Mouse (Mus musculus): ENCODE results near the gene Efna3.

The Efna3 gene

DNA sequence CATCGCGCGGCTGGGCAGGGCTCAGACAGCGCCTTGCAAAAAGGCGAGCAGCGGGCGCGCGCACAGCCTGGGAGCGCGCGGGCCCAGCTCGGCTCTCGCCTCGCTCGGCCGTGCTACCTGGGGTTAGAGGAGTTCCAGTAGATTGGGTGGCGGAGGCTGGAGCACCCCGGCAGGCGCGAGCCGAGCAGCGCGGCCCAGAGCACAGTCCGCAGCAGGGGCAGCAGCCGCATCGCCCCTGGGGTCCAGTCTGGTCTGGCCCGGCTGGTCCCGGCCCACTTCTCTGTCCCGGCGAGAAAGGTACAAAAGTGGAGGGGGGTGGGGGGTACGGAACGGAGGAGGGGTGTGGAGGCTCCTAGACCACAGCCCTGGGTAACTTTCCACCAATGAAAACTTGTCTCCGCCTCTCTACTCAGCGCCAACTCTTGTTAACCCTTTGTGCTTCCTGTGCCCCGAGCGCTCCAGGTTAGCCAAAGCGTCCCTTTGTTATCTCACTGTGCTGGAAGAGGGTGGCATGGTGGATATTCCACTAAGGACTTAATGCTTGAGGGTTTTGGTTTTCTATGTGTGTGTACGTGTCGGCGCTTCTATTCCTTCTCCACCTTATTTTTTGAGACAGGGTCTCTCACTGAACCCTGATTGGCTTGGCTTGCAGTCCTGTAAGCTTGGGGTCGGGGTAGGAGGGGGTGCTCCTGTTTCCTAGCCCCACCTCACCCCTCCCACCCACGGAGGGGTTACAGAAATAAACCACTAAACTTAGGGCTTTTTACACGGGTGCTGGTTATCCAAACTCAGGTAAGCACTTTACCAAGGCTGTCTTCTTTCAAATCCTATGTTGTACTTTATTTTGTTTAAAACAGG is 15.2 kb upstream of the Efna3 start, which contains the start of gene Efna4:
Efna4 (minus strand) TSS at position 308 of the 858 bp plus-strand sequence.
- DNase-seq: peak; percentile 70 to 78

GRCm38 (mm10) chr3:89337062-89337720 is 14.4 kb upstream of the Efna3 start:
- DNase-seq: no peak

DNA sequence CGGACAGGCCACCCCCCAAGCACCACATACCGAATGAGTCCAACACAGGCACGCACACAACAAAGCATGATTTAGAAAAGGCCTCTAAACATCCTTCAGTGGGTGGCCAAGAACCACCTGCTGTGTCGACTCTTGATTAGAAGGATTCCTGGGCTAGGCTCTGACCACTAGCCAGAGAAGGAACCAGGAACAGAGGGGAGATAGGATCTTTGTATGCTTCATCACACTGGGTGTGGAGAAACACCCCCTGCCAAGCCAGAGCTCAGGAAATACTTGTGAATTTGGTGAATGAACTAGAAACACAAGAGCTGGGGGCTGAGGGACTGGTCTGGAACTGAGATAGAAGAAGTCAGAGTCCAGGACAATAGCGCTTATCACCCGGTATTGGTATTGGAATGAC is 13.8 kb upstream of the Efna3 start:
- DNase-seq: no peak

- DNase-seq: no peak
Measured at GRCm38 (mm10) chr3:89333053-89333452, 10.3 kb upstream of the Efna3 start.

DNA sequence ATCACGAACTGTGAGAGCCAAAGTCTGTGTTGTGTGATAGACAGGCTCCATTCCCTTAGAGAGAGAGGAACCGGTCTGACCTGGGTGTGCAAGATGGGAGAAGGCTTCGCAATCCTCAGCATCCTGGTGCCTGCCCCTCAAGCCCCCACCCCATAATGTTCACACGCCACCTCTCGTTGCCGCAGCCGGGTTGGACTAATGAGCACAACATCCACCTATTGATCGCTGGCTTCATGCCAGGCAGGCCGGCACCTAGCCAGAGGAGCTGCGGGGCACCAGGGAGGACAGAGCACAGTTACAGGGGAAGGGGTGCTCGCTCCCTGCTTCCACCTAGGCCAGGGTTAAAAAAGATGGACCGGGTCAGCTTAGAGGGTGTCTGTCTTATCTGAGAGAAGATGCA is 9.7 kb upstream of the Efna3 start:
- DNase-seq: no peak

DNA sequence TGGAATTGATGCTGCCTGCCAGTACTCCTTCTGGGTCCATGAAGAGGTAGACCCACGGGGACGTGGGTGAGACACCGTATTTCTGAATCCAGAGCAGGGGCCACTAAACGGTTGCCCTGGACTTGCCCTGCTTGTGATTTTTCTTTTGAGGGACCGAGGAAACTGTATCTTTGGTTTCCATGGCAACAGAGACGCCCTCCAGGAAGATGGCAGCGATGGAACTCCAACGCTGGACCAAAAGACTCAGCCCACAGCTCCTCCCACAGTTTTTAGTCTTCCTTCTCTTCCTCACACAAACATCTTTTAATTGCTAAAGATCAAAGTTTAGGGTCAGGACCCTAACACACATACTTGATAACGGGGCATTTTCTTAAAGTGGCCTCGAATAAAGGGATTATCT is 9.2 kb upstream of the Efna3 start:
- DNase-seq: no peak

DNA sequence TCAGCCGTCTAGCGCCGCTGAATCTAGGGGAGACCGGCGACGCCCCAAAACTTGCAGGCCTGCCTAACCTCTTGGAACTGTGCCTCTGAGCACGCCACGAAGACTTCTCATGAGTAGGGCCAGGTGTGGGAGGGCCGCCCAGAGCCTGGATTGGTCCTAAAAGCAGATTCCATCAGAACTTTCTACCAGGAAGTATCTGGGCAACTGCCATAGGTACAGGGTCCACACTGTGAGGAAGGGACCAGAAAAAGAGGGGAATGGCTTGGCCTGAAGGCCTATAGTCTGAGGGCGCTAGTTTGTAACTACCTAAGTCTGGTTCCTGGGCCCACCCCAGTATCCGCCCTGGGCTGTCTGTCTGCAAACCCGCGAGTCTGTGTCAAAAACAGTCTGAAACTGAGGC is 8.8 kb upstream of the Efna3 start:
- no peak for DNase-seq

GRCm38 (mm10) chr3:89330948-89331347 is 8.2 kb upstream of the Efna3 start:
- peak in 1 of 2 experiments; percentile 27 for DNase-seq

DNA sequence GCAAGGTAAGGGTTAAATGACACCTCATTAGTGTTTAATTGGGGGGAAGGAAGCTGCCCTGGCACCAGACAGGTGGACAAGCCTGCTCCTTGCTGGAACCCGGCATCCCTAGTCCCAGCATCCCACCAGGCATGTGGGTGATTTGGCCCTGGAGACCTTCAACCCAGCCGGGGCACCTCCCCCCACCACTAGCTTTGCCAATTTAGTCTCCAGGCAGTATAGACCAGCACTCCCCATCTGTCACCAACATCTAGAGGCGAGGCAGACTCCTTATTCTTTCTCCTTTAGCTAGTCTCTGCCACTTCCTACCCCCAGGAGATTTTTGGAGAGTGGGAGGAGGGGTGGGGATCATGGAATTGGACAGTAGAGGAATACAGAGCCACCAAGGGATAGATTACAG is 7.6 kb upstream of the Efna3 start:
- DNase-seq: no peak

- peak in 1 of 2 experiments; percentile 20 for DNase-seq
Measured at GRCm38 (mm10) chr3:89328623-89329022, 5.9 kb upstream of the Efna3 start.

DNA sequence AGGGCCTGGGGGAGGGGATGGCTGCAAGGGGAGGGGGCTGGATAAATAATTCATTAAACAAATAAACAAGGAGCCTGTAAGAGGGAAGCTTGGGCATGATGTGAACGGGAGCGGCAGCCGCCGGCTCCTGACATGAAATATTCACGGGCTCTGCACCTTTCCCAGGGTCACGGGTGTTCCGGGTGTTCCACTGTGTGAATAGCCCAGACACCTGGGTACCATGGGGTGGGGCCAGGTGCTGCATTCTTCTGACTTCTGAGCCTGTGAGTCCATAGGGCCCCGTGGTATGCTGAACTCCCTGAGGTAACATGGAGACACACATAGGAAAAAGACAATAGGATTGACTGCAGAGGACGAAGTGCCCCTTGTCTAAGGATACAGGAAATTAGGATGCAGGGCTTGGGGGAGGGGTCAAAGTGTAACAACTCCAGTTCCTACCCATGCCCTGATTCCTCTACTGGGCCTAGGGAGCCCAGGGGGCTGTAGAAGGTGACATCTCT is 4.7 kb upstream of the Efna3 start:
- peak in 1 of 2 experiments; percentile 20 for DNase-seq

- DNase-seq: no peak
Measured at GRCm38 (mm10) chr3:89325882-89326281, 3.1 kb upstream of the Efna3 start.

DNA sequence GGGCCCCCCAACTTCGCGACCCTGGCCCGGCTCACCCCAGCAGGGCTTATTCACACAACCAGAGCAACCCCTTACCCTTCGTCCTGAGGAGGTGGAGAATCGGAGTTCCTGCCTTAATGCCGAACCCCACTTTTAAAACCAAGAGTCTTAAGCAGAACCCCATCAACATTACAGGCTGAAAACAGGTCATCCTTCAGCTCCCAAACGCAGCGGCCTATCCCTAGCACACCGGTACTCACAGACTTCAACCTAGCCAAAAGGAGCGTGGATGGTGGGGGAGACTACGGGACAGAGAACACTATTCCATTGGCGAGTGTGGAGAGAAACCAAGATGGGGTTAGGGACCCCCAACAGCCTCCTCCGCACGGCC is 649 bp downstream of the Efna3 start:
- DNase-seq: no peak

GRCm38 (mm10) chr3:89321183-89322130 is 1.3 kb downstream of the Efna3 start:
- peak in 1 of 2 experiments; percentile 32 for DNase-seq

GRCm38 (mm10) chr3:89320581-89321182 is 2.1 kb downstream of the Efna3 start:
- peak in 1 of 2 experiments; percentile 45 for DNase-seq

GRCm38 (mm10) chr3:89319591-89320350 is 3.0 kb downstream of the Efna3 start:
- DNase-seq: peak in 1 of 2 experiments; percentile 34

DNA sequence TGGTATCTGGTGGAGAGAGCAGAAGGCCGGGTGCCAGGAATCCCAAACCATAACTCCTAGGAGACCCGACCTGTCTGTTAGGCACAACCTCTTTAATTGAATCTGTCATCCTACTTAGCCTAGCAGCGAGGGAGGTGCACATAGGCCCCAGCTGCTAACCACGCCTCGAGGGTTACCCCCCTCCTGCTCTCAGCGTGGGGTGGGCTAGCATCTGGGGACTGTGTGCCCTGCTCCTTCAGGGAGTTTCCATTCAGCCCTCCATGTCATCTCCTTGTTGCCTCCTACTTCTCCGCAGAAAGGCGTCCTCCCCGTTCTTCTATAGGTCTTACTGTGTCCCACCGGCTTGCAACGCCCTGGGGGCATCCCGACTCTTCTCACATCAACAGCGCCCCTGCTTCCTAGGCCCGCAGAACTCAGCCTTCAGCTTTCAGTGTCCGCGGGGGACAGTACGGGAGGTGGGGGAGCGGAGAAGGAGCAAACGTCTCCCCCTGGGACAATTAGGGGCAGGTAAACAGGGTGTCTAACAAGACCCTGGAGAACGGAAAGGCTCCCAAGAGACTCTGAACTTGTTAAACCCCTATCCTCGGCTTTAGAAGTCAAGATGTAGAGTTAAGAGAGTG is 3.7 kb downstream of the Efna3 start:
- DNase-seq: no peak

GRCm38 (mm10) chr3:89318316-89318715 is 4.4 kb downstream of the Efna3 start:
- DNase-seq: peak in 1 of 2 experiments; percentile 29

- DNase-seq: no peak
Measured at GRCm38 (mm10) chr3:89317246-89317645, 5.5 kb downstream of the Efna3 start.

DNA sequence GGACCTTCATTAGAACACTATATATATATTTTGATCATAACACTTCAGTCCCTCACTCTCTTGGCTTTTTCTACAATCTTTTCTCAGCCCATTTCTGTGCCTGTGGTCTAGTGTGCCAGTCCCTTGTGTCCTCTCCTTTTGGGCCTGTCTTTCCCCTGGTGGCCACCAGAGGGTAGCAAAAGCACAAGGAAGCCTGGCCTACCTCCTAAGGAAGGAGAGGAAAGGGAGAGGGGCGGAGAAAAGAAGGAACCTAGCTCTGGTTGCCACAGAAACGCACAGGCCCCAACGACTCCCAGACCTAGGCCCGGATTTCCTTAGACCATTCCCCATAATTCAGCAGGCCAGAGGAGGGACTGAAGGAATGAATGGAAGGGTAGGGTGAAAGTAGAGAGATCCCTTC is 5.9 kb downstream of the Efna3 start:
- DNase-seq: peak; percentile 84 to 89
